Mouse (Mus musculus): ENCODE measurements around the gene Spem1. TPM values are rescaled to one million over a fixed set of nuclear protein-coding genes. Genes with fewer than 3 reads are reported as not detected.

Spem1 gene
- total and polyA plus RNA-seq, 3 experiments: not detected

GRCm38 (mm10) chr11:69800392-69801197 lies 21.4 kb downstream of the Spem1 start:
- peak; percentile 55 for DNase-seq

- DNase-seq: no peak
These were observed 21.9 kb downstream of the Spem1 start for GRCm38 (mm10) chr11:69800138-69800391.

- no peak for DNase-seq
These were observed 22.4 kb downstream of the Spem1 start for GRCm38 (mm10) chr11:69799394-69800137.

- no peak for DNase-seq
These were observed 24.1 kb downstream of the Spem1 start for GRCm38 (mm10) chr11:69797924-69798323.

GRCm38 (mm10) chr11:69795983-69796435 lies 26.0 kb downstream of the Spem1 start:
- no peak for DNase-seq

- peak; percentile 98 for DNase-seq
These were observed 26.6 kb downstream of the Spem1 start, which contains the start of gene Chrnb1 for GRCm38 (mm10) chr11:69795168-69795982. Gene Chrnb1 (minus strand): TSS chr11:69795943.

- DNase-seq: no peak
These were observed 28.6 kb downstream of the Spem1 start for GRCm38 (mm10) chr11:69793429-69793828.

- no peak for DNase-seq
These were observed 30.6 kb downstream of the Spem1 start for GRCm38 (mm10) chr11:69791420-69791819.

GRCm38 (mm10) chr11:69789431-69789830 lies 32.5 kb downstream of the Spem1 start:
- peak; percentile 71 for DNase-seq

- DNase-seq: no peak
These were observed 34.7 kb downstream of the Spem1 start for GRCm38 (mm10) chr11:69787306-69787705.

GRCm38 (mm10) chr11:69784793-69785272 lies 37.1 kb downstream of the Spem1 start:
- DNase-seq: peak; percentile 61

GRCm38 (mm10) chr11:69781828-69782227 lies 40.2 kb downstream of the Spem1 start:
- DNase-seq: no peak

- DNase-seq: no peak
These were observed 43.0 kb downstream of the Spem1 start for GRCm38 (mm10) chr11:69778985-69779384.

- no peak for DNase-seq
These were observed 43.6 kb downstream of the Spem1 start for GRCm38 (mm10) chr11:69778258-69778982.

GRCm38 (mm10) chr11:69777504-69778257 lies 44.3 kb downstream of the Spem1 start:
- no peak for DNase-seq

- no peak for DNase-seq
These were observed 45.5 kb downstream of the Spem1 start for GRCm38 (mm10) chr11:69776488-69776887.

GRCm38 (mm10) chr11:69775716-69776115 lies 46.3 kb downstream of the Spem1 start:
- DNase-seq: no peak

- DNase-seq: no peak
These were observed 47.0 kb downstream of the Spem1 start for GRCm38 (mm10) chr11:69774961-69775360.

All from adrenal gland, adult 2 months (tissue).